Mouse (Mus musculus): ENCODE data around the gene Nelfe.

The Nelfe gene

DNA sequence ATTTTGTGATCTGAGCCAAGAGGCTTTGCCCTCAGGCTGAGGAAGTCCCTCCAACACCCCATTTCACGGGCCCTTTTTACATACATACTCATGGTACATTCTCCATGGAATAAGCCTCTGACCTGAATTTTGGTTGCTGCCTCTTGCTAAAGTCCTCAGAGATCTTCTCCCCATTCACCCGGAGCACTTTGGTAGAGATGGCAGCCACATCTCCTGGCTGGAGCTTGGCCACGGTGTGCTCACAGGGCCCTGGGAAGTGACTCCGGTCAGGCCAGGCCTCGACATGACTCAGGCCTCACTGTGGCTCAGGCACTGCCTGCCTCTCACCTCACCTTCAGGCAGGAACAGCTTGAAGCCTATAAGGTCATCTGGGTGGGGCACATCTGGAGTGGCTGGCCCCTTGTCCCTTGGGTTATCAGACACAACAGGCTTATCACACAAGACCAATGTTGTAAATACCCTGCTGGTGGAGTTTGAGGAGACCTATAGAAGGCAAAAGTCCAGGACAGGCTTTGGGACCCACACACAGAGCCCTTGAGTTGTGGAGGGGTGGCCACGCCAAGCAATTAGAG lies 9.4 kb upstream of the Nelfe start:
- intact Hi-C loops (cut with DNase I) = no loop called here

DNA sequence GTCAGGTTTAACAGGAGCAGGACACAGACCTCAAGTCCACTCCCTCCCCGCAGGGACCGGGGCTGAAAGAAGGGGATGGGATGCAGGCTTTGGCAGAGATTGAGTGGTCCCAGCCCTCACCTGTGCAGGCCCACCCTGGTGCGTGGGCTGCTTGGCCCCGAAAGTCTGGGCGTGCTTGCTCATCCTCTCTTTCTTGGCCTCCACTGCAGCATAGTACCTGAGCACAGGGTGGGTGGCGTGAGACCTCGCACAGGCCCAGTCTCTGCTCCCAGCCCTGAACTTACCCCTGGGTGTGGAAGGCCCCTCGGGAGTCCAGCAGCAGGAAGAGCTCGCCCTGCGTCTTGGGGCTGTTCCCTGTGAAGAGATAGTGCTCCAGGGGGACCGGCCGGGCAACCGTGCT lies 5.3 kb upstream of the Nelfe start:
- intact Hi-C loops (cut with DNase I) = no loop called here

GRCm38 (mm10) chr17:34847192-34847591 lies 3.0 kb upstream of the Nelfe start:
- intact Hi-C loops (cut with DNase I) = no loop called here

GRCm38 (mm10) chr17:34847615-34848014 lies 2.6 kb upstream of the Nelfe start:
- intact Hi-C loops (cut with DNase I) = no loop called here

DNA sequence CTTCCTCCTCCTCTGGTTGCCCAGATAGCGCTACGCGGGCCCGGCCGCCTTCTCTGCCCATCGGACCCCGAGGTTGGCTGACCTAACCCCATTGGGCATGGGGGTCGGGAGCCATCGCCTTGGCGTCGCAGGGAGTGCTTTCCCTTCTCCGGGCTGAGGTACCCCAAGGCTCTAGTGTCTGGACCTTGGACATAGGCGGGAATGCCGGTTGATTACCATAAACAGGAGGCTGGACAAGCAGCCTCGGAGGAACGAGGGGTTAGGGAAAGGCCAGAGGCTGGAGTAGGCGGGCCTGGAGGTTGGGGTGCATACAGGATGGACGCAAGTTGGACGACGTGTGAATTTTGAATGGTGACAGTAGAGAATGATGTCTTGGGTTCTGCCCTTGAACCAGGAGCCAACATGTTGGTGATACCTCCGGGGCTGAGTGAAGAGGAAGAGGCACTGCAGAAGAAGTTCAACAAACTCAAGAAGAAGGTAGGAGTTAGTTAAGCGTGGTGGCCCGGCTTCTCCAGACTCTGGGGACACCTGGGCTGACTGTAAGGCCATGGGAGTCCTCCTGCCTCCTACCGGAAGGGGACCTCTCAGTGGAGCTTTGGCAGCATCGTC lies 430 bp downstream of the Nelfe start:
- intact Hi-C loops (cut with DNase I) = no loop called here

DNA sequence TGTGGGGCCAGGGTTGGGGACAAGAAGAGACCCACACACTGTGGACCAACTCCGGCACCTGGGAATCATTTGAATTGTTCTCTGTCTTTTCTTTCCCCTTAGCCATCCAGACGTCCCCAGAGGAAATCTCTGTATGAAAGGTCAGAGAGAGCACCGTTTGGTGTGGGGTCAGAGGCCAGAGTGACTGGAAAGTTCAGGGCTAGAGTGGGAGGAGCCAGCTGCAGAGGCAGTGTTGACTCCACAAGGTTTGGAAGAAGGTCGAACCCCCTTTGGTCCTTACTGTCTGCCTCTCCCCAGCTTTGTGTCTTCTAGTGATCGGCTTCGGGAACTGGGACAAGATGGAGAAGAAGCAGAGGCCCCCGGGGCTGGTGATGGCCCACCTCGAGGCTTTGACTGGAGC lies 3.3 kb downstream of the Nelfe start:
- intact Hi-C loops (cut with DNase I) = no loop called here

- intact Hi-C loops (cut with DNase I) = loop anchor here (5.0 kb wide), 2 partner anchors 43 to 58 kb away; partner anchors contain the start of genes C2, Ehmt2 and Slc44a4
Measured at GRCm38 (mm10) chr17:34854761-34855160, 4.6 kb downstream of the Nelfe start.

- intact Hi-C loops (cut with DNase I) = loop anchor here (5.0 kb wide), 2 partner anchors 41 to 56 kb away; partner anchors contain the start of genes C2, Ehmt2 and Slc44a4
Measured at GRCm38 (mm10) chr17:34855825-34856224, 5.6 kb downstream of the Nelfe start.

- intact Hi-C loops (cut with DNase I) = loop anchor here (5.0 kb wide), 2 partner anchors 39 to 54 kb away; partner anchors contain the start of genes C2, Ehmt2 and Slc44a4
Measured at GRCm38 (mm10) chr17:34858670-34859069, 8.5 kb downstream of the Nelfe start.

DNA sequence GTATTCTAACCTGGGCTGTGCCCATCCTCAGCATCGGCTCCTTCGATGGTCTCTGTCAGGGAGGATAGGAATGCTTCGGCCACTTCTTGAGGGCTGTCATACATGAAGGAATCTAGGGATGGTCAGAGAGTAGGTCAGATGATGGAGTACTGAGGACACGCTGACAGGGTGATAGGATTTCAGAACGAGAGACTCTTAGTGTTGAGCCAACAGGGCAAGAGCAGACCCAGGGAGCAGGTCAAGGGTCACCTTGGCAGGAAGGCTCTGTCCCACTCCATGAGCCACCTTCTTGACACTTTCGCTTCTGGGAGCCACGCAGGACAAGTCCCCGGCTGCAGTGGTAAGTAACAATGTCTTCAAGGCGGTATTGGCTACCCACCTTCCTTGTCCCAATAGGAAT lies 10.3 kb downstream of the Nelfe start:
- intact Hi-C loops (cut with DNase I) = no loop called here

DNA sequence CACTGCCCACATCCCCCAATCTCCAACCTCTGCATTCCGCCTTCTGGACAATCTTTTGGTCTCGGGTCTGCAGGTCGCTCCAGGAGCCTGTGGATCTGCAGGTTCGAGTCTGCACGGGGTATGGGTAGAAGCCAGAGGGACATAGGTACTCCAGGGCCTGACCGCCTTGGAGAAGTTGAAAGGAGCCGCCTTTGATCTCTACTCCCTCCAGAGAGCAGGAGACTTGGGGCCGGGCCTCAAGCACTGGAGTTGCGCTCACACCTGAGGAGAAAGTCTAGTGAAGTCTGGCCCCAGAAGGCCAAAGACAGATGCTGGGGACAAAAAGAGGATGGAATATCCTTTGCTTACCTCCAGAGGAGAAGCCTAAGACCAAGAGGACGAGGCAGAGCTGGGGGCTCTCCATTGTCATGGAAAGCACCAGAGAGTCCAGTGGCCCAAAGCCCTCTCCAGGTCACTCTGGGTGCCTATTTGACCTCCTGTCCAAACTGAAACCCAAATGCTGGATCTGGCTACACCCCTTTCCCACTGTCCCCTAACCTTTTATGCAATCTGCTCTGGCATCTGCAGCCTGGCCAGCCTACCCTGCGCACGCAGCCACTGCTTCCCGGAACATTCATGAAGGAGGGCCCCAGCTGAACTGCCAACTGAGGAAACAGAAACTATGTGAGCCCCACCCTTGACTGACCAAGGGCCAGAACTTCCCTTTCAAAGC lies 11.7 kb downstream of the Nelfe start:
- intact Hi-C loops (cut with DNase I) = no loop called here

DNA sequence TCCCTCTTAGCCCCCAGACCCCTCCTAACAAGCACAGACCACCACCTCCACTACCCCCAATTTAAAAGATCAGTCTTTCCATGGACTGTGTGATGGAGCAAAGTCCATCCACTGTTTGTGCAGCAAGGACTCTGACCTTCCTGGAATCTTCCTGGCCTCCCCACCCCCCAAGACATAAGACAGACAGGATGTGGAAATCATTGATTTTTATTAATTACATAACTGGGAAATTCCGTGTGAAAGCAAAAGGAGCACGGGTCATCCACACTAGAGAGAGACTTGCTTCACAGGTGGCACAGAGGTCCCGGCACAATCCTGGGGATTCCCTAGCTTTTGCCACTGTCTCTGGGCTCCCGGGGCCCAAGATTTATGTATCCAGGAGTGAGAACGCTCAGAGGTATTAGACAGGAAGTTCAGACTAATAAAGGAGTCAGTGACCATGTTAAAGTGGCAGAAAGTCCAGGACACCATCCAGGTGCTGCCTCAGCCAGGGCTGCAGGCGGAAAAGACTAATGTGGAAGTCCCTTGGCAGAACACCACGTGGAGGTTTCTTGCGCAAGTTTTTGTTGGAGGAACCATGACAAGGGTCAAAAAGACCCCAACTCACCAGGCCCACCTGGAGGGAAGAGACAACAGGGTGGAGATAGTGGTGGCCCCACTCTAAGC lies 12.4 kb downstream of the Nelfe start, which contains the start of gene Cfb:
Gene Cfb (minus strand): TSS at position 103 of the 666 bp plus-strand sequence.
- intact Hi-C loops (cut with DNase I) = no loop called here

- intact Hi-C loops (cut with DNase I) = no loop called here
Measured at GRCm38 (mm10) chr17:34865981-34866380, 15.8 kb downstream of the Nelfe start.

GRCm38 (mm10) chr17:34874321-34874720 lies 24.1 kb downstream of the Nelfe start:
- intact Hi-C loops (cut with DNase I) = no loop called here

- intact Hi-C loops (cut with DNase I) = no loop called here
Measured at GRCm38 (mm10) chr17:34879336-34879879, 29.2 kb downstream of the Nelfe start, which contains the start of gene Zbtb12. TSS of gene Zbtb12 (plus strand) at chr17:34879483.

- intact Hi-C loops (cut with DNase I) = no loop called here
Measured at GRCm38 (mm10) chr17:34881166-34881565, 31.0 kb downstream of the Nelfe start.

DNA sequence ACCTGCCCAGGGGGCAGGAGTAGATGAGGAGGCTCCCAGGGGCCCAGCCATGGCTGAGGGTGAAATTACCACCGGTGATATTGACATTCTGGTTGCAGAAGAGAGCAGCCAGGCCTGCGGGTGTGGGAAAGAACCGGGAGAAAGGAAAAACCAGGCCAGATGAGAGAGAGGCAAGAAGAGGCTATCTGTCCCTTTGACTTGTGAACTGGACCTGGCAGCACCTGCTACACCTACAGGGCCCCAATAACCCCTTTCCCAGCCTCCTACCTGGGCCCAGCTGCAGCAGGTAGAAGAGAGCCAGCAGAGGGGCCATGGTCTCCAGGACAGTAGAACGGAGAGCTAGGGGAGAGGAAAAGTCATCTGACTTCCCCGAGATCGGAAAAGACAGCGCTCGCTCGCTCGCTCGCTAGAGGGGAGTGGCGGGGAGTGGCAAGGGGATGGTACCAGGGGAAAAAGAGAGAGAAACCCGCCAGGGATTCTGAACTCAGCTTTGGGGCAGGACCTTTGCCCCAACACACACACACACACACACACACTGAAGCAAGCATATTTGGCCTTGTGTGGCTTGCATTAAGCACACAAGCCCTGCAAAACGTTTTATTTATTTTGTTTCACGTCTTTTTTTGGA lies 31.6 kb downstream of the Nelfe start, which contains the start of gene Gm20547:
Gene Gm20547 (minus strand): TSS at position 360 of the 628 bp plus-strand sequence.
- intact Hi-C loops (cut with DNase I) = no loop called here

DNA sequence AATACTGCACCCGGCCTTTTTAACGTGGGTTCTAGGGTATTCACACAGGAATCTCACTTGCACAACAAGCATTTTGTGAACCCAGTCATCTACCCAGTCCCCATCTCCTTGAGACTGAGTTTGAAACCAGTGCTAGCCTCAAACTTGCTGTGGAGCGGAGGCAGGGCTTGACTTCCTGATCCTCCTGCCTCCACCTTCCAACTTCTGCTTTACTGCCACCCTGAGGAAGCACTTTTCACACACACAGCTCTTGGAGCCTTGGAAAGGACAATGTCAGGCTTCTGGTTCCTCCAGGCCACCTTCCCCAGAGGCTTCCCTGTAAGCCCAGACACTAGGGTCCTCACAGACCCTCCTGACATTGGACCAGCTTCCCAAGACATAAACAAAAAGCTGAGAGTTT lies 33.1 kb downstream of the Nelfe start:
- intact Hi-C loops (cut with DNase I) = no loop called here

DNA sequence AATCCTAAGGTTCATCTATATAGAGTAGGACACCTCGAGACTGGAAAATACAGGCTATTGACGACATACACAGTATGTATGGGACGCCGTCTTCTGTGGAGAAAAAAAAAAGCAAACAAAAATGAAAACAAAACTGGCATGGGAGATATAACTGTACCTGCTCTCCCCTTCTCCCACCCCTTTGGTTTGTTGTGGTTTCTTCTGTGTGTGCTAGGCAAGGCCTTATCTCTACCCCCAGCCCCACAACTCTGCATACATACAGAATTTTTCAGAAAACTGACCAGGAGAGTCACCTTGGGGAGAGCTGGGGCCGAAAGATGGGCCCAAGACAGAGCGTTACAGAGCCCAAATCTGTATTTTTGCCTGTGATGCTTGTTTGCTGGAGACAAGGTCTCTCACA lies 34.5 kb downstream of the Nelfe start:
- intact Hi-C loops (cut with DNase I) = no loop called here

GRCm38 (mm10) chr17:34885615-34886014 lies 35.4 kb downstream of the Nelfe start:
- intact Hi-C loops (cut with DNase I) = no loop called here

DNA sequence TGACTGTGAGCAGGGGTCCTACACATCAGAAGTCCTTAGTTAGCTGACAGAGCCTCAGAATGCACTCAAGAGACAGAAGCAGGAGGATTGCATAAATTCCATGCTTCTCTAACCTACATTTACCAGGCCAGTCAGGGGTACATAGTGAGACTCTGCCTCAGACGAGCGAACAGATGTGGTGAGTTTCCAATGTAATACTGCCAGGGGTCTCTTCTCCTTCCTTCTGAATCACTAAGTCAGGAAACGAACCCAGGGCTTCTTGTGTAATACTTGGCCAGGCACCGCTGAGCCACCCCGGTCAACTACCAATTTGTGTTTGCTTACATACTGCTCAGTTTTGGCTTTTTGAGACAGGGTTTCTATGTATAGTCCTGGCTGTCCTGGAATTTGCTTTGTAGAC lies 37.8 kb downstream of the Nelfe start:
- intact Hi-C loops (cut with DNase I) = no loop called here
